8 mouse cellular contexts compared by ENCODE assay signal in the genomic region with DNA sequence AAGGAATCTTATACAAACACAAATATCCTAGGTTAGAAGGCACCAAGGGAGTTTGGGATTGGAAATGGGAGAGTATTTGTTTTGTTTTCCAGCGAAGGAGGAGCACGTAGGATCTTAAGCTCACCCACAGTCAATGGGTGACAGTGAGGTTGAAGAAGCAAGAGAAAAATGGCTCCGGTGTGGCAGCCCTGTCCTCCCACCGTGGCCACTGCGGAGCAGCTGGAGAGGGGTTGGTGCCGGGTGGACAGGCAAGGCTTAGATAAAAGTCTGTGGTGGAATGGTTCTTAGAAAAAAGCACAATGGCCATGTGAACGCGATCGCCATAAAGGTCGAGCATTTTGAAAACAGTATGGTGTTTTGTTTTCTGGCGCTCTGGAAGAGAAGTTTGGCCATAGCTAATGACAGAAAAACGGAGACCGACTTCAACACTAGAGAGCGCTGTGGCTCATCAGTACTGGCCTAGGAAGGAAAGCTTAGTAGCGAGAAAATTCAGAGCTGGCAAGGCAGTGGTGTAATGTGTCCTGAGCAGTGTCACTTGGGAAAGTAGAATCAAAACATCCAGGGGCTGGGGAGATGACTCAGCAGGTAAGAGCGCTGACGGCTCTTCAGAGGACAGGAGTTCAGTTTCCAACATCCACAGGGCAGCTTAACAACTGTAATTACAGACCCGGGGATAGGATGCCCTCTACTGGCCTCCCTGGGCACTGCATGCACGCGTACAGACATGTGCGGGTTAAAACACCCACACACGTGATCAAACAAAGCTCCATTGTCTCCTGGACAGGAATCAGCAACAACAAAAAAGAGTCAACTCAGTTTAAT. TPM values are rescaled to one million over a fixed set of nuclear protein-coding genes. Genes with fewer than 3 reads are reported as not detected.
DNase-seq lines count a peak whose midpoint lies in the region; ATAC-seq lines count a peak whose summit lies in the region.

No protein-coding gene starts in this region.

- WGBS in heart, embryonic 13.5 days: 16% methylated on average over 22 of the region's 22 CpGs
- 15% methylated on average over 22 of the region's 22 CpGs for WGBS in liver, embryonic 12.5 days (ENCODE audit: insufficient replicate concordance)
- 18% methylated on average over 22 of the region's 22 CpGs for WGBS in stomach, embryonic 15.5 days

- peak; percentile 87 for DNase-seq in CD4-positive, CD25-positive, alpha-beta regulatory T cell, adult 2 months (ENCODE audit: low read depth, low spot score)
- peak; percentile 25 for DNase-seq in fat pad, adult 2 months (ENCODE audit: extremely low read depth, low read depth, low spot score)
- DNase-seq in kidney, postnatal 10 days: peak; percentile 79
- peak; percentile 51 to 69 for DNase-seq in natural killer cell, adult 2 months (ENCODE audit: low spot score in 2 of 2)

- H3K4me2 ChIP-seq in heart, embryonic 13.5 days: peak overlapping the region; percentile 60
- H3K4me2 ChIP-seq in liver, embryonic 12.5 days: peak overlapping the region; percentile 65
- peak overlapping the region; percentile 54 for H3K4me2 ChIP-seq in stomach, embryonic 15.5 days

- no peaks in the 10 kb centered on the region for H3K36me3 ChIP-seq in heart, embryonic 13.5 days
- 0 out of 2 replicates have a peak, but pooled peaks cover 3% of the 10 kb centered on the region for H3K36me3 ChIP-seq in liver, embryonic 12.5 days
- H3K36me3 ChIP-seq in stomach, embryonic 15.5 days: no peaks in the 10 kb centered on the region

- peak; percentile 70 for ATAC-seq in heart, embryonic 13.5 days (ENCODE audit: extremely low read depth, insufficient number of reproducible peaks, low FRiP score, low TSS enrichment)
- ATAC-seq in liver, embryonic 12.5 days: peak; percentile 84
- peak; percentile 66; the same call in 1 of the 2 replicates for ATAC-seq in stomach, embryonic 15.5 days (ENCODE audit: insufficient read depth, low FRiP score, low read depth)

- H3K4me1 ChIP-seq in brown adipose tissue, adult 24 weeks (ENCODE audit: control insufficient read depth, insufficient read depth, insufficient read length, low read length): no peaks in the 10 kb centered on the region
- 0 out of 2 replicates have a peak, but pooled peaks cover 3% of the 10 kb centered on the region for H3K4me1 ChIP-seq in heart, embryonic 13.5 days
- H3K4me1 ChIP-seq in liver, embryonic 12.5 days: no peaks in the 10 kb centered on the region
- 0 out of 2 replicates have a peak, but pooled peaks cover 3% of the 10 kb centered on the region for H3K4me1 ChIP-seq in stomach, embryonic 15.5 days

- H3K4me3 ChIP-seq in brown adipose tissue, adult 24 weeks (ENCODE audit: insufficient read depth, low read depth, low read length): peak overlapping the region; percentile 48
- peak overlapping the region; percentile 35 for H3K4me3 ChIP-seq in heart, embryonic 13.5 days
- peak overlapping the region; percentile 45 for H3K4me3 ChIP-seq in liver, embryonic 12.5 days
- peak overlapping the region; percentile 28 for H3K4me3 ChIP-seq in stomach, embryonic 15.5 days (replicated peaks)

- H3K9ac ChIP-seq in heart, embryonic 13.5 days: no peak overlapping the region
- H3K9ac ChIP-seq in liver, embryonic 12.5 days: peak overlapping the region; percentile 43; the same call in 1 of the 2 replicates
- no peak overlapping the region for H3K9ac ChIP-seq in stomach, embryonic 15.5 days

- no peak overlapping the region for H3K27ac ChIP-seq in brown adipose tissue, adult 24 weeks (replicated peaks; ENCODE audit: low read depth, low read length)
- no peak overlapping the region for H3K27ac ChIP-seq in heart, embryonic 13.5 days (replicated peaks)
- H3K27ac ChIP-seq in liver, embryonic 12.5 days: no peak overlapping the region
- H3K27ac ChIP-seq in stomach, embryonic 15.5 days: no peak overlapping the region

- no peaks in the 10 kb centered on the region for H3K9me3 ChIP-seq in heart, embryonic 13.5 days
- H3K9me3 ChIP-seq in liver, embryonic 12.5 days (replicated peaks): no peaks in the 10 kb centered on the region
- H3K9me3 ChIP-seq in stomach, embryonic 15.5 days: no peaks in the 10 kb centered on the region

- peaks cover 24% of the 10 kb centered on the region for H3K27me3 ChIP-seq in heart, embryonic 13.5 days (replicated peaks)
- no peaks in the 10 kb centered on the region for H3K27me3 ChIP-seq in liver, embryonic 12.5 days (replicated peaks)
- no peaks in the 10 kb centered on the region for H3K27me3 ChIP-seq in stomach, embryonic 15.5 days (replicated peaks)

RNA-seq across cellular contexts. Expression of a gene that starts 14.8 kb away (rescaled TPM):
- polyA plus RNA-seq in brown adipose tissue, adult 24 weeks (2012; ENCODE audit: insufficient read depth, insufficient read length, missing spikeins): not detected in 2 replicates
- polyA plus RNA-seq in heart, embryonic 13.5 days (2015; fragmentation: Nextera tagmentation; extraction: Ambion mirVana): not detected in 2 replicates
- not detected in 2 replicates for polyA plus RNA-seq in liver, embryonic 12.5 days (2016; fragmentation: Nextera tagmentation; extraction: Ambion mirVana)
- polyA plus RNA-seq in stomach, embryonic 15.5 days (2015; fragmentation: Nextera tagmentation; extraction: Ambion mirVana): 0.55 TPM in 1 of 2 replicates, not detected in the other

RNA-seq across cellular contexts. Expression of a gene that starts 49.6 kb away (rescaled TPM):
- polyA plus RNA-seq in brown adipose tissue, adult 24 weeks (2012; ENCODE audit: insufficient read depth, insufficient read length, missing spikeins): 4.2 and 7.3 TPM in 2 replicates
- 29.4 and 35.5 TPM in 2 replicates for polyA plus RNA-seq in heart, embryonic 13.5 days (2015; fragmentation: Nextera tagmentation; extraction: Ambion mirVana)
- polyA plus RNA-seq in liver, embryonic 12.5 days (2016; fragmentation: Nextera tagmentation; extraction: Ambion mirVana): 44.6 and 46.4 TPM in 2 replicates
- 49.0 and 57.0 TPM in 2 replicates for polyA plus RNA-seq in stomach, embryonic 15.5 days (2015; fragmentation: Nextera tagmentation; extraction: Ambion mirVana)

Comparison
In these comparisons a context has a peak if more than half of its experiments do, and no peak if none do; other contexts are left out.
1. DNase-seq: peak in every context shown above with its lines; median percentile 87 in CD4-positive, CD25-positive, alpha-beta regulatory T cell, adult 2 months; 79 in kidney, postnatal 10 days; 60 in natural killer cell, adult 2 months; 25 in fat pad, adult 2 months.